Mouse (Mus musculus): ENCODE results near the gene Cst11. TPM values are rescaled to one million over a fixed set of nuclear protein-coding genes. Genes with fewer than 3 reads are reported as not detected.
A peak's percentile ranks its signal among the peaks of the same experiment; 100 is the strongest.
"Not testable (repeated sequence)": the region's sequence is repeated elsewhere in the genome, so short reads cannot be mapped to it uniquely, and the experiment has no call there.

The Cst11 gene
- not detected in 2 replicates for total RNA-seq (2012; rRNA removed)
- total RNA-seq (2014; rRNA removed), result not detected in 2 replicates
- not detected in 2 replicates for polyA plus RNA-seq (2012; ENCODE audit: insufficient read length, low read depth)

- H3K4me1 ChIP-seq (ENCODE audit: control insufficient read depth in 1 of 2, insufficient read depth in 2 of 2); dilution Hi-C loops (cut with MboI; ENCODE audit: extremely low pct_ligation_motif_present, extremely low pct_unique_long_range_greater_than_20kb, low sequenced_read_pairs); H3K36me3 ChIP-seq (replicated peaks in 1 of 2; ENCODE audit: control insufficient read depth in 1 of 2, insufficient read depth in 1 of 2, low read length in 1 of 2); H3K9me3 ChIP-seq (replicated peaks; ENCODE audit: low read length); DNase-seq (ENCODE audit: extremely low read depth); H3K27ac ChIP-seq (ENCODE audit: insufficient read depth, low read depth); H3K4me3 ChIP-seq (replicated peaks in 1 of 3; ENCODE audit: low read depth in 2 of 3, low read length in 2 of 3, poor library complexity in 1 of 3); H3K9ac ChIP-seq (ENCODE audit: insufficient read depth, low read depth); H3K79me2 ChIP-seq (replicated peaks; ENCODE audit: control insufficient read depth, extremely low read depth, insufficient read depth, poor library complexity, severe bottlenecking); H3K27me3 ChIP-seq (replicated peaks); H3K4me2 ChIP-seq (ENCODE audit: insufficient read depth, low read depth, poor library complexity, severe bottlenecking): not testable (repeated sequence)
- in situ Hi-C loops (cut with MboI; ENCODE audit: low pct_ligation_motif_present, low pct_unique_long_range_greater_than_20kb, low sequenced_read_pairs), result loop anchor here (10.0 kb wide), 1 partner anchor 53 kb away; the partner anchor contains the start of gene Cst13
Observed at GRCm38 (mm10) chr2:148771397-148771796, at the start of gene Cst11. TSS of gene Cst11 (minus strand) at chr2:148771497.

GRCm38 (mm10) chr2:148819909-148820308, 48.6 kb upstream of the Cst11 start, which contains the start of gene Cst13:
TSS of gene Cst13 (plus strand) at chr2:148820081.
- no peak within 1 kb of the TSS for H3K4me2 ChIP-seq (ENCODE audit: insufficient read depth, low read depth, poor library complexity, severe bottlenecking)
- TF ChIP-seq ZKSCAN1 (IDR thresholded peaks at IDR 0.05; ENCODE audit: borderline replicate concordance, low read depth, low read length) (no peak), ZNF384 (IDR thresholded peaks at IDR 0.05; ENCODE audit: low read depth, low read length) (no peak), RAD21 (IDR thresholded peaks at IDR 0.05; ENCODE audit: low read depth, low read length) (no peak), POLR2A (IDR thresholded peaks at IDR 0.05; ENCODE audit: low read depth, low read length) (no peak), IRF4 (IDR thresholded peaks at IDR 0.05; ENCODE audit: low read depth, low read length) (no peak), EP300 (IDR thresholded peaks at IDR 0.05; ENCODE audit: low read length) (no peak)
- H3K27me3 ChIP-seq (replicated peaks), result peaks cover 2% of the 10 kb centered on the region
- no peak within 1 kb of the TSS for H3K9ac ChIP-seq (ENCODE audit: insufficient read depth, low read depth)
- H3K79me2 ChIP-seq (replicated peaks; ENCODE audit: control insufficient read depth, extremely low read depth, insufficient read depth, poor library complexity, severe bottlenecking), result no peaks in the 10 kb centered on the region
- no peaks in the 10 kb centered on the region for H3K9me3 ChIP-seq (replicated peaks; ENCODE audit: low read length)
- dilution Hi-C loops (cut with MboI; ENCODE audit: extremely low pct_ligation_motif_present, extremely low pct_unique_long_range_greater_than_20kb, low sequenced_read_pairs), result no loop called here
- H3K4me1 ChIP-seq (ENCODE audit: control insufficient read depth in 1 of 2, insufficient read depth in 2 of 2), result no peaks in the 10 kb centered on the region
- H3K27ac ChIP-seq (ENCODE audit: insufficient read depth, low read depth), result no peak within 1 kb of the TSS
- H3K36me3 ChIP-seq (replicated peaks in 1 of 2; ENCODE audit: control insufficient read depth in 1 of 2, insufficient read depth in 1 of 2, low read length in 1 of 2), result no peaks in the 10 kb centered on the region
- DNase-seq (ENCODE audit: extremely low read depth), result no peak
- H3K4me3 ChIP-seq (replicated peaks in 1 of 3; ENCODE audit: low read depth in 2 of 3, low read length in 2 of 3, poor library complexity in 1 of 3), result no peak within 1 kb of the TSS
- in situ Hi-C loops (cut with MboI; ENCODE audit: low pct_ligation_motif_present, low pct_unique_long_range_greater_than_20kb, low sequenced_read_pairs), result loop anchor here (10.0 kb wide), 1 partner anchor 45 kb away; the partner anchor contains the start of gene Cst11

GRCm38 (mm10) chr2:148806696-148807095, 35.4 kb upstream of the Cst11 start:
- H3K36me3 ChIP-seq (replicated peaks in 1 of 2; ENCODE audit: control insufficient read depth in 1 of 2, insufficient read depth in 1 of 2, low read length in 1 of 2), result no peaks in the 10 kb centered on the region
- no peak overlapping the region for H3K4me3 ChIP-seq (replicated peaks in 1 of 3; ENCODE audit: low read depth in 2 of 3, low read length in 2 of 3, poor library complexity in 1 of 3)
- no peaks in the 10 kb centered on the region for H3K79me2 ChIP-seq (replicated peaks; ENCODE audit: control insufficient read depth, extremely low read depth, insufficient read depth, poor library complexity, severe bottlenecking)
- TF ChIP-seq MAFK (IDR thresholded peaks at IDR 0.05; ENCODE audit: insufficient replicate concordance, low read length) (peak; percentile 94), JUN (IDR thresholded peaks at IDR 0.05; ENCODE audit: insufficient read depth, low read depth, low read length) (no peak), MAX (IDR thresholded peaks at IDR 0.05; ENCODE audit: low read length) (no peak), ZNF384 (IDR thresholded peaks at IDR 0.05; ENCODE audit: low read depth, low read length) (no peak)
- dilution Hi-C loops (cut with MboI; ENCODE audit: extremely low pct_ligation_motif_present, extremely low pct_unique_long_range_greater_than_20kb, low sequenced_read_pairs), result no loop called here
- no peaks in the 10 kb centered on the region for H3K9me3 ChIP-seq (replicated peaks; ENCODE audit: low read length)
- H3K27ac ChIP-seq (ENCODE audit: insufficient read depth, low read depth), result no peak overlapping the region
- peak; percentile 6 for DNase-seq (ENCODE audit: extremely low read depth)
- H3K4me1 ChIP-seq (ENCODE audit: control insufficient read depth in 1 of 2, insufficient read depth in 2 of 2), result no peaks in the 10 kb centered on the region
- H3K4me2 ChIP-seq (ENCODE audit: insufficient read depth, low read depth, poor library complexity, severe bottlenecking), result no peak overlapping the region
- in situ Hi-C loops (cut with MboI; ENCODE audit: low pct_ligation_motif_present, low pct_unique_long_range_greater_than_20kb, low sequenced_read_pairs), result no loop called here
- H3K9ac ChIP-seq (ENCODE audit: insufficient read depth, low read depth), result no peak overlapping the region
- H3K27me3 ChIP-seq (replicated peaks), result no peaks in the 10 kb centered on the region
